Mouse (Mus musculus): ENCODE measurements at regions not wholly inside any gene's neighbourhood (a gene's known extent, or its start where the extent isn't known, plus 50 kb on each side); places are given as distances from the start of the nearest gene placed in this dataset.

GRCm38 (mm10) chr12:29049105-29049511 is 297.5 kb downstream of the Eipr1 start:
- TF ChIP-seq CTCF (conservative IDR thresholded peaks at IDR 0.05; ENCODE audit: insufficient read depth, insufficient read length, low read depth, low read length), result no peak
- TF ChIP-seq POLR2A (IDR thresholded peaks at IDR 0.05; ENCODE audit: low read depth, low read length), result no peak

Data from kidney, adult 2 months (tissue).